In genomic region chr17:27994001-27994944, GRCm38 (mm10) we compare ENCODE assay signal across 19 mouse cellular contexts.
A peak's percentile ranks its signal among the peaks of the same experiment; 100 is the strongest.
DNase-seq lines count a peak whose midpoint lies in the region; ATAC-seq and TF ChIP-seq lines count a peak whose summit lies in the region.
"Had no signal": no experiment of that assay in that cellular context is flagged by ENCODE, and none has a peak within 500 bp of the region (broad histone marks: within the 10 kb centered on the region; RNA-seq: fewer than 3 reads in every experiment).

No protein-coding gene starts in this region.

- H3K4me3 ChIP-seq in heart, embryonic 13.5 days, result no peak overlapping the region
- no peak overlapping the region for H3K4me3 ChIP-seq in heart, adult 2 months
- H3K4me3 ChIP-seq in midbrain, embryonic 11.5 days (ENCODE audit: low read depth, low read length), result no peak overlapping the region
- H3K4me3 ChIP-seq in midbrain, embryonic 14.5 days (replicated peaks; ENCODE audit: low read depth, low read length), result no peak overlapping the region
- H3K4me3 ChIP-seq in kidney, postnatal 0 days (replicated peaks; ENCODE audit: low read depth, low read length), result no peak overlapping the region
- no peak overlapping the region for H3K4me3 ChIP-seq in hindbrain, embryonic 12.5 days
- H3K4me3 ChIP-seq: erythroblast, embryonic 14.5 days; left cerebral cortex, adult 2 months; stomach, embryonic 15.5 days had no signal

- H3K9ac ChIP-seq in heart, embryonic 13.5 days, result 0 out of 2 replicates have a peak overlapping the region, but pooled peaks have one; percentile 12
- H3K9ac ChIP-seq in heart, adult 2 months (ENCODE audit: low read depth, low read length), result no peak overlapping the region
- H3K9ac ChIP-seq in midbrain, embryonic 11.5 days (ENCODE audit: low read length), result no peak overlapping the region
- H3K9ac ChIP-seq in midbrain, embryonic 14.5 days (replicated peaks; ENCODE audit: low read length), result no peak overlapping the region; the same call in 1 of the 2 replicates
- no peak overlapping the region for H3K9ac ChIP-seq in kidney, postnatal 0 days (ENCODE audit: low read depth, low read length)
- no peak overlapping the region for H3K9ac ChIP-seq in hindbrain, embryonic 12.5 days
- H3K9ac ChIP-seq: stomach, embryonic 15.5 days had no signal

- TF ChIP-seq POLR2A in heart, adult 2 months (IDR thresholded peaks at IDR 0.05; ENCODE audit: insufficient read depth, low read depth, low read length), result no peak

- no peak overlapping the region for H3K4me2 ChIP-seq in heart, embryonic 13.5 days
- H3K4me2 ChIP-seq in midbrain, embryonic 11.5 days, result no peak overlapping the region
- no peak overlapping the region for H3K4me2 ChIP-seq in midbrain, embryonic 14.5 days (ENCODE audit: low read length)
- no peak overlapping the region for H3K4me2 ChIP-seq in kidney, postnatal 0 days (ENCODE audit: low read length)
- H3K4me2 ChIP-seq in hindbrain, embryonic 12.5 days (replicated peaks), result no peak overlapping the region
- H3K4me2 ChIP-seq: liver, embryonic 11.5 days; stomach, embryonic 15.5 days had no signal

- intact Hi-C loops in heart, adult 2 months (cut with DNase I), result loop anchor here (5.0 kb wide), 1 partner anchor 68 kb away; no protein-coding TSS in a partner anchor

- no peak for TF ChIP-seq CTCF in heart, adult 2 months (IDR thresholded peaks at IDR 0.05)
- TF ChIP-seq CTCF in kidney, postnatal 0 days (IDR thresholded peaks at IDR 0.05; ENCODE audit: low read depth), result no peak

- TF ChIP-seq EP300 in heart, adult 2 months (IDR thresholded peaks at IDR 0.05; ENCODE audit: insufficient read depth, low read depth, low read length), result no peak

- H3K36me3 ChIP-seq in heart, embryonic 13.5 days, result peaks cover 69% of the 10 kb centered on the region
- no peaks in the 10 kb centered on the region for H3K36me3 ChIP-seq in heart, adult 2 months (ENCODE audit: control insufficient read depth, insufficient read depth, low read length)
- H3K36me3 ChIP-seq in midbrain, embryonic 11.5 days (ENCODE audit: control insufficient read depth, insufficient read depth, low read length), result no peaks in the 10 kb centered on the region; the same call in 1 of the 2 replicates
- peaks cover 66% of the 10 kb centered on the region for H3K36me3 ChIP-seq in midbrain, embryonic 14.5 days (ENCODE audit: control insufficient read depth, insufficient read depth, low read length)
- peaks cover 56% of the 10 kb centered on the region for H3K36me3 ChIP-seq in kidney, postnatal 0 days (ENCODE audit: insufficient read depth, low read length)
- H3K36me3 ChIP-seq in hindbrain, embryonic 12.5 days, result peaks cover 47% of the 10 kb centered on the region

- 0 out of 2 replicates have a peak overlapping the region, but pooled peaks have one; percentile 13 for H3K27ac ChIP-seq in heart, embryonic 13.5 days (replicated peaks)
- no peak overlapping the region for H3K27ac ChIP-seq in heart, adult 2 months
- H3K27ac ChIP-seq in midbrain, embryonic 11.5 days (ENCODE audit: low read depth, low read length), result no peak overlapping the region
- no peak overlapping the region for H3K27ac ChIP-seq in midbrain, embryonic 14.5 days (replicated peaks; ENCODE audit: low read depth, low read length)
- H3K27ac ChIP-seq in kidney, postnatal 0 days, result peak overlapping the region; percentile 62; the same call in 1 of the 2 replicates
- no peak overlapping the region for H3K27ac ChIP-seq in hindbrain, embryonic 12.5 days
- H3K27ac ChIP-seq: left cerebral cortex, adult 2 months; stomach, embryonic 15.5 days had no signal

- DNase-seq in heart, adult 2 months, result no peak
- DNase-seq in midbrain, embryonic 11.5 days (ENCODE audit: low spot score, missing footprints), result peak; percentile 37
- DNase-seq in midbrain, embryonic 14.5 days, result no peak
- no peak for DNase-seq in kidney, postnatal 0 days (ENCODE audit: low spot score)
- DNase-seq in yolk sac, embryonic 10.5 days (ENCODE audit: low spot score), result peak; percentile 15
- no peak for DNase-seq in gastrocnemius, postnatal 4 days (ENCODE audit: low spot score in 2 of 2)
- DNase-seq: adrenal gland, postnatal 25 days; cerebellum, adult 11 months; embryo, embryonic 11 days; gastrocnemius, postnatal 25 days; right cerebral cortex, postnatal 4 days; thymus, postnatal 25 days had no signal

- H3K27me3 ChIP-seq in heart, embryonic 13.5 days (replicated peaks), result no peaks in the 10 kb centered on the region
- no peaks in the 10 kb centered on the region for H3K27me3 ChIP-seq in heart, adult 2 months (ENCODE audit: control insufficient read depth, insufficient read depth, low read length)
- no peaks in the 10 kb centered on the region for H3K27me3 ChIP-seq in midbrain, embryonic 11.5 days (ENCODE audit: control insufficient read depth, insufficient read depth, low read length)
- no peaks in the 10 kb centered on the region for H3K27me3 ChIP-seq in midbrain, embryonic 14.5 days (ENCODE audit: control insufficient read depth, insufficient read depth, low read length)
- H3K27me3 ChIP-seq in kidney, postnatal 0 days (ENCODE audit: insufficient read depth, low read length), result no peaks in the 10 kb centered on the region
- no peaks in the 10 kb centered on the region for H3K27me3 ChIP-seq in hindbrain, embryonic 12.5 days
- H3K27me3 ChIP-seq: Patski; stomach, embryonic 15.5 days had no signal

- H3K79me2 ChIP-seq in heart, adult 2 months (replicated peaks; ENCODE audit: control insufficient read depth, insufficient read depth, low read length), result no peaks in the 10 kb centered on the region

- peaks cover 17% of the 10 kb centered on the region for H3K4me1 ChIP-seq in heart, embryonic 13.5 days
- no peaks in the 10 kb centered on the region for H3K4me1 ChIP-seq in heart, adult 2 months (ENCODE audit: control insufficient read depth, insufficient read depth, low read length)
- H3K4me1 ChIP-seq in midbrain, embryonic 11.5 days (ENCODE audit: control insufficient read depth, insufficient read depth, low read length), result no peaks in the 10 kb centered on the region
- no peaks in the 10 kb centered on the region for H3K4me1 ChIP-seq in midbrain, embryonic 14.5 days (ENCODE audit: control insufficient read depth, insufficient read depth, low read length)
- H3K4me1 ChIP-seq in kidney, postnatal 0 days (replicated peaks; ENCODE audit: insufficient read depth, low read length), result no peaks in the 10 kb centered on the region; the same call in 1 of the 2 replicates
- H3K4me1 ChIP-seq in hindbrain, embryonic 12.5 days, result peaks cover 3% of the 10 kb centered on the region; the same call in 1 of the 2 replicates

- ATAC-seq in heart, embryonic 13.5 days (ENCODE audit: extremely low read depth, insufficient number of reproducible peaks, low FRiP score, low TSS enrichment), result no peak
- no peak for ATAC-seq in midbrain, embryonic 11.5 days (ENCODE audit: low FRiP score)
- no peak for ATAC-seq in midbrain, embryonic 14.5 days (ENCODE audit: low FRiP score, low TSS enrichment)
- no peak for ATAC-seq in kidney, postnatal 0 days (replicated peaks; ENCODE audit: low FRiP score, low read depth)
- no peak for ATAC-seq in hindbrain, embryonic 12.5 days (ENCODE audit: low FRiP score)
- ATAC-seq: Patski had no signal

- no peaks in the 10 kb centered on the region for H3K9me3 ChIP-seq in heart, embryonic 13.5 days
- no peaks in the 10 kb centered on the region for H3K9me3 ChIP-seq in midbrain, embryonic 11.5 days (ENCODE audit: control insufficient read depth, low read length)
- no peaks in the 10 kb centered on the region for H3K9me3 ChIP-seq in midbrain, embryonic 14.5 days (ENCODE audit: control insufficient read depth, low read length)
- H3K9me3 ChIP-seq in kidney, postnatal 0 days (replicated peaks; ENCODE audit: low read length), result no peaks in the 10 kb centered on the region
- no peaks in the 10 kb centered on the region for H3K9me3 ChIP-seq in hindbrain, embryonic 12.5 days (replicated peaks)
- H3K9me3 ChIP-seq: stomach, embryonic 15.5 days had no signal

- 57% methylated on average over 10 of the region's 10 CpGs for WGBS in heart, embryonic 13.5 days
- WGBS in heart, adult 2 months, result 73% methylated on average over 10 of the region's 10 CpGs
- WGBS in midbrain, embryonic 11.5 days, result 68% methylated on average over 10 of the region's 10 CpGs
- WGBS in midbrain, embryonic 14.5 days, result 67% methylated on average over 10 of the region's 10 CpGs
- WGBS in kidney, postnatal 0 days, result 58% methylated on average over 10 of the region's 10 CpGs
- 64% methylated on average over 10 of the region's 10 CpGs for WGBS in hindbrain, embryonic 12.5 days

Comparison
In these comparisons a context has a peak if more than half of its experiments do, and no peak if none do; other contexts are left out.
1. H3K27ac ChIP-seq: peak in heart, embryonic 13.5 days (single experiment) and kidney, postnatal 0 days (single experiment); none in heart, adult 2 months (single experiment), midbrain, embryonic 11.5 days (single experiment), midbrain, embryonic 14.5 days (single experiment) and hindbrain, embryonic 12.5 days (single experiment).
2. DNase-seq: peak in midbrain, embryonic 11.5 days (single experiment) and yolk sac, embryonic 10.5 days (single experiment); none in heart, adult 2 months (0 of 2), midbrain, embryonic 14.5 days (single experiment), kidney, postnatal 0 days (single experiment) and gastrocnemius, postnatal 4 days (0 of 2).